Mouse (Mus musculus) midbrain, postnatal 0 days (tissue): ENCODE measurements at regions not wholly inside any gene's neighbourhood (a gene's known extent, or its start where the extent isn't known, plus 50 kb on each side); places are given as distances from the start of the nearest gene placed in this dataset.

ENCODE experiments used
- ATAC-seq: fragments of 200-750 bp; cut with Nextera tagmentation; 2 replicates; pipeline ENCODE4 v1.8.0; 2017; ENCODE audit warnings: moderate number of reproducible peaks, mild to moderate bottlenecking, moderate TSS enrichment, moderate library complexity; ENCODE audit not compliant: low FRiP score
- DNase-seq: peaks from one replicate; pipeline ENCODE4 v3.0.0-alpha.2; 2015; ENCODE audit warnings: low spot score
- H3K27ac ChIP-seq: fragments of 300-500 bp; sonication (generic); 2 replicates; pipeline ENCODE4 v1.5.1; 2014; ENCODE audit warnings: low read depth, mild to moderate bottlenecking, low read length, mixed read lengths
- H3K27me3 ChIP-seq: fragments of 300-500 bp; sonication (generic); 2 replicates; pipeline ENCODE4 v1.6.1; 2014; ENCODE audit warnings: low read length, control low read depth, mixed read lengths; ENCODE audit not compliant: insufficient read depth
- H3K36me3 ChIP-seq: fragments of 300-500 bp; sonication (generic); 2 replicates; pipeline ENCODE4 v1.6.1; 2014; ENCODE audit warnings: low read length, control low read depth, mixed read lengths; ENCODE audit not compliant: insufficient read depth
- H3K4me1 ChIP-seq: fragments of 300-500 bp; sonication (generic); 2 replicates; pipeline ENCODE4 v1.6.1; 2014; ENCODE audit warnings: mild to moderate bottlenecking, control low read depth, antibody characterized with exemption, low read length, mixed read lengths; ENCODE audit not compliant: insufficient read depth
- H3K4me2 ChIP-seq: fragments of 300-500 bp; sonication (generic); 2 replicates; pipeline ENCODE4 v1.6.1; 2014; ENCODE audit warnings: low read depth, mild to moderate bottlenecking, low read length, mixed read lengths; ENCODE audit not compliant: poor library complexity, severe bottlenecking
- H3K4me3 ChIP-seq: fragments of 300-500 bp; sonication (generic); 2 replicates; pipeline ENCODE4 v1.5.1; 2014; ENCODE audit warnings: low read depth, mild to moderate bottlenecking, low read length, moderate library complexity
- H3K9ac ChIP-seq: fragments of 300-500 bp; sonication (generic); replicated peaks from 2 replicates; pipeline ENCODE4 v1.6.1; 2014; ENCODE audit warnings: mild to moderate bottlenecking, low read length, moderate library complexity, mixed read lengths; ENCODE audit not compliant: poor library complexity, severe bottlenecking
- H3K9me3 ChIP-seq: fragments of 300-500 bp; sonication (generic); 2 replicates; pipeline ENCODE4 v1.6.1; 2016; ENCODE audit warnings: low read length, control low read depth
- CTCF ChIP-seq: IDR thresholded peaks from 2 replicates; pipeline ENCODE4 v1.5.1; 2016; ENCODE audit warnings: antibody characterized with exemption, mild to moderate bottlenecking
- WGBS: fragments of 180-500 bp; shearing (Covaris S2); extraction: QIAGEN DNeasy Blood & Tissue Kit; methylation state at CpG from one replicate; pipeline ENCODE4 v1.1.7; 2014; 5-methylcytosine and 5-hydroxymethylcytosine counted together

DNA sequence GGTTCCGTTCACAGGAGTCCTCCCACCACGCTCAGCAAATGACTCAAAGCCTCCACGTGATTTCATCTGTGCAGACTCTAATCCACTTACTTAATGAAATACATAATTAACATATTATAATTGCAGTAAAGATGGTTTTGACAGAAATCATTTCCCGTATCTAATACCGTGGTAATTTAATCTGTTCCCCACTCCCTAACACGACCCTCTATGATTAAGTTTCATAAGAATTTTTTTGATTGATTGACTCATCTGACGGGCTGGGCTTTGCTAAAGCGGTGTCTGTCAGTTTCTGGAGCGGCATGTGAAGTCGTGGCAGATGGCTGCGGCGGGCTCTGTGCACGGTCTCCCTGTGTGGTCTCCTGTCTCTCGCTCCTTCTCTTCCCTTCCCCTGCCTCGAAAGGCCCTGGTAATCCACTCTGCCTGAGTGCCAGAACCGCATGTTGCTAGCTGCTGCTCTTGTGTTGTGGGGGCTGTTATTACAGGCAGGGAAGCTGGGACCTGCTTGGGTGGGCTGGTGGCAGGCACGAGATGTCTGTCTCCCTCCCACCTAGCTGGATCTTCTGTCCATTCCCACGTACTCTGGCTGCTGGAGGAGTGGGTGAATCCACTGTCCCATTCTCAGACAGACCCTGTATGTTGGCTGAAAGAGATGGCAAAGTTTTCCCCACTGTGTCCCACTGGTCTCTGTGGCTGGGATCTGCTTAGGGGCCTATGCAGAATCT is 195.0 kb downstream of the Tshz3 start:
- no peak overlapping the region for H3K4me2 ChIP-seq

DNA sequence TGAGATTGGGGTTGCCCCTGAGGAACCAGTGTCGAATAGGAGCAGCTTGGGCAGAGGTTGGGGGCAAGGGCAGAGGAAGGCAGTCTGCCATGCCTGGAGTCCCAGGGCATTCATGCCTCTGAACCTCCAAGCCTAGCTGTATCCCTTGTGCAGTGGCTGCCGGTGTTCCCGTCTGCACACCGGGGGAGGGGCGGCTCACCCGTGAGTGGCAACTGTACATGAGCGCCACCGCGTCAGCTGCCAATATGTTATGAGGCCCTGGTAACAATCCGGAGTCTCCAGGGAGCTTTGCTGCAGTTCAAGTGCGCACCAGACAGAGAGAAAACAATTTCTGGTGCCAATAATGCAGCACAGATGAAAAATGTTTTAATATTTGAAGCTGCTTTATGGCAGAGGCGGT is 198.4 kb downstream of the Tshz3 start:
- 44% methylated on average over 12 of the region's 12 CpGs for WGBS
- Histone ChIP-seq H3K4me2 (no peak overlapping the region), H3K4me3 (no peak overlapping the region), H3K4me1 (no peaks in the 10 kb centered on the region), H3K27me3 (no peaks in the 10 kb centered on the region), H3K36me3 (no peaks in the 10 kb centered on the region), H3K9ac (no peak overlapping the region), H3K27ac (no peak overlapping the region), H3K9me3 (no peaks in the 10 kb centered on the region)
- DNase-seq (peak; percentile 62), ATAC-seq (peak; percentile 67)
- TF ChIP-seq CTCF: no peak

More for the DNA sequence above, 195.0 kb downstream of the Tshz3 start:
- Histone ChIP-seq H3K4me1 (no peaks in the 10 kb centered on the region), H3K9me3 (no peaks in the 10 kb centered on the region), H3K27me3 (no peaks in the 10 kb centered on the region), H3K27ac (no peak overlapping the region), H3K36me3 (no peaks in the 10 kb centered on the region), H3K4me3 (no peak overlapping the region), H3K9ac (no peak overlapping the region)
- DNase-seq (peak; percentile 83), ATAC-seq (peak; percentile 52; the same call in 1 of the 2 replicates)
- TF ChIP-seq CTCF: no peak
- WGBS: 22% methylated on average over 18 of the region's 18 CpGs

GRCm38 (mm10) chr7:36901537-36901936 is 203.6 kb downstream of the Tshz3 start:
- no peak for TF ChIP-seq CTCF
- no peaks in the 10 kb centered on the region for H3K36me3 ChIP-seq
- ATAC-seq (no peak), DNase-seq (no peak)
- no peak overlapping the region for H3K4me3 ChIP-seq
- no peaks in the 10 kb centered on the region for H3K4me1 ChIP-seq
- H3K27me3 ChIP-seq: no peaks in the 10 kb centered on the region
- H3K9ac ChIP-seq: no peak overlapping the region
- H3K4me2 ChIP-seq: no peak overlapping the region
- H3K9me3 ChIP-seq: no peaks in the 10 kb centered on the region
- WGBS: 88% methylated on average over 5 of the region's 5 CpGs
- no peak overlapping the region for H3K27ac ChIP-seq

DNA sequence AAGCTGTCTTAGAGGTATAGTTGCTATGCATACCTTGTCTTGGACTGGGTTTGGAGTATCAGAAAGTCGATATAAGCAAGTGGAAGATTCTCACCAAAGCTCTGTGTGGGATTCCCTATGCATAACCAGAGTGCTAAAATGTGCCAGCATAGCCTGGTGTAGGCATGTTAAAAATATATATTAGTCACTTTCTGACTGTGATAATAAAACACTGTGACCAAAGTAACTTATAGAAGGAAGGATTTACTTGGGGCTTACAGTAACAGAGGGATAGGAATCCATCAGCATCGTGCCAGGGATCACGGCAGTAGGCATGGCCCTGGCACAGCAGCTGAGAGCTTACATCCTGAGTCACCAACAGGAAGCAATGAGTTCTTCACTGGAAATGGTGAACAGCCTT is 215.4 kb downstream of the Tshz3 start:
- Histone ChIP-seq H3K9me3 (no peaks in the 10 kb centered on the region), H3K4me2 (no peak overlapping the region), H3K27ac (no peak overlapping the region), H3K36me3 (no peaks in the 10 kb centered on the region), H3K9ac (no peak overlapping the region), H3K4me3 (no peak overlapping the region), H3K27me3 (no peaks in the 10 kb centered on the region), H3K4me1 (no peaks in the 10 kb centered on the region)
- ATAC-seq (no peak), DNase-seq (no peak)
- TF ChIP-seq CTCF: no peak
- 88% methylated on average over 3 of the region's 3 CpGs for WGBS

- DNase-seq (no peak), ATAC-seq (no peak)
- Histone ChIP-seq H3K9ac (no peak overlapping the region), H3K4me1 (no peaks in the 10 kb centered on the region), H3K9me3 (no peaks in the 10 kb centered on the region), H3K4me2 (no peak overlapping the region), H3K4me3 (no peak overlapping the region), H3K27me3 (no peaks in the 10 kb centered on the region), H3K36me3 (no peaks in the 10 kb centered on the region), H3K27ac (no peak overlapping the region)
- no peak for TF ChIP-seq CTCF
- WGBS: 88% methylated on average over 9 of the region's 9 CpGs
These were observed 216.3 kb downstream of the Tshz3 start for GRCm38 (mm10) chr7:36914261-36914660.

DNA sequence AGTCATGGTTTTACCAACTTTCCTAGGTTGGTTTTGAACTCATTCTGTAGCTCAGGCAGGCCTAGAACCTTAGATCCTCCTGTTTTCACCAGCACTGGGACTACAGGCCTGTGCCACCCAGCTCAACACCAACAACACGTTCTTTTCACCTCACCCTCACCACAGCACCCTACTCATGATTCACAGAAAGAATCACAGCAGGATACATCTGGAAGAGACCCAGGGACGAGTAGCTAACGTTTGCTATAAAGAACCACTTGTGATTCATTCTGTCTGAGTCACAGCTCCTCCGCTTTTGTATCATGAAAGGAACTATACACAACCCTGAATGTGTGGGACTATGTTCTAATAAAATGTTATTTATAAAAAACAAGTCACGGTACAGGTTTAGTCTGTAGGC is 217.3 kb downstream of the Tshz3 start:
- Histone ChIP-seq H3K4me2 (no peak overlapping the region), H3K36me3 (no peaks in the 10 kb centered on the region), H3K4me1 (no peaks in the 10 kb centered on the region), H3K9me3 (no peaks in the 10 kb centered on the region), H3K27me3 (0 out of 2 replicates have a peak, but pooled peaks cover under 1% of the 10 kb centered on the region), H3K4me3 (no peak overlapping the region), H3K27ac (no peak overlapping the region), H3K9ac (no peak overlapping the region)
- TF ChIP-seq CTCF: no peak
- ATAC-seq (no peak), DNase-seq (no peak)
- 80% methylated on average over 5 of the region's 5 CpGs for WGBS
